Comparison of ENCODE assay signal across 9 mouse cellular contexts in the genomic region with DNA sequence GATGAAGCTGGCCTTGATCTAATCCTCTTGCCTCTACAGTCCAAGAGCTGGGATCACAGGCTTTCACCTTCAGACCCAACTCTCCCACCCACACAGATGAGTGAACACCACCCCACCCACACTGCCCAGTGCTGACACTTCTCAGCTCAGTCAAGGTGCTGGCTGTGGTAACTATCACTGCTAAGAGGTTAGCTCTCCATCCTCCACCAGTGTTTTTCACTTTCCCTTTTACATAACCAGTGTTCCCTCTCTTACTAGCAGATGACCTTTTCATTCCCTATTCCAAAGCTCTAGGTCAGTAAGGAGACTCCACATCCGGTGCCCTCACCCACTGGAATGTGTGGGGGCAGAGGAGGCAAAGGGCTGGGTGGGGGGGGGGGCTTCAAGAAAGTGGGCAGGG. TPM values are rescaled to one million over a fixed set of nuclear protein-coding genes. Genes with fewer than 3 reads are reported as not detected.
DNase-seq lines count a peak whose midpoint lies in the region; ATAC-seq lines count a peak whose summit lies in the region.
"Had no signal": no experiment of that assay in that cellular context is flagged by ENCODE, and none has a peak within 500 bp of the region (broad histone marks: within the 10 kb centered on the region; RNA-seq: fewer than 3 reads in every experiment).

No protein-coding gene starts in this region.

- peaks cover 49% of the 10 kb centered on the region for H3K4me1 ChIP-seq in heart, embryonic 13.5 days
- peaks cover 47% of the 10 kb centered on the region for H3K4me1 ChIP-seq in lung, embryonic 15.5 days
- H3K4me1 ChIP-seq in hindbrain, embryonic 15.5 days (replicated peaks), result peaks cover 62% of the 10 kb centered on the region
- H3K4me1 ChIP-seq in stomach, embryonic 16.5 days (ENCODE audit: control insufficient read depth, insufficient read depth, low read length), result peaks cover 52% of the 10 kb centered on the region

- no peaks in the 10 kb centered on the region for H3K27me3 ChIP-seq in heart, embryonic 13.5 days (replicated peaks)
- no peaks in the 10 kb centered on the region for H3K27me3 ChIP-seq in lung, embryonic 15.5 days
- no peaks in the 10 kb centered on the region for H3K27me3 ChIP-seq in hindbrain, embryonic 15.5 days
- no peaks in the 10 kb centered on the region for H3K27me3 ChIP-seq in stomach, embryonic 16.5 days (ENCODE audit: control insufficient read depth, insufficient read depth, low read length)
- H3K27me3 ChIP-seq: CH12.LX had no signal

- H3K9ac ChIP-seq in heart, embryonic 13.5 days, result peak overlapping the region; percentile 3; the same call in 1 of the 2 replicates
- H3K9ac ChIP-seq in lung, embryonic 15.5 days, result no peak overlapping the region
- no peak overlapping the region for H3K9ac ChIP-seq in hindbrain, embryonic 15.5 days
- 0 out of 2 replicates have a peak overlapping the region, but pooled peaks have one; percentile 31 for H3K9ac ChIP-seq in stomach, embryonic 16.5 days (ENCODE audit: low read length)

- H3K36me3 ChIP-seq in heart, embryonic 13.5 days, result peaks cover 31% of the 10 kb centered on the region
- peaks cover 24% of the 10 kb centered on the region for H3K36me3 ChIP-seq in lung, embryonic 15.5 days
- H3K36me3 ChIP-seq in hindbrain, embryonic 15.5 days, result no peaks in the 10 kb centered on the region; the same call in 1 of the 2 replicates
- no peaks in the 10 kb centered on the region for H3K36me3 ChIP-seq in stomach, embryonic 16.5 days (ENCODE audit: control insufficient read depth, insufficient read depth, low read length)

- DNase-seq in heart, postnatal 4 days, result no peak
- DNase-seq in lung, postnatal 14 days, result no peak
- DNase-seq in spleen, adult 18-20 months, result no peak
- no peak for DNase-seq in neural tube, embryonic 10.5 days (ENCODE audit: extremely low spot score, low spot score)

- no peak for ATAC-seq in heart, embryonic 13.5 days (ENCODE audit: extremely low read depth, insufficient number of reproducible peaks, low FRiP score, low TSS enrichment)
- no peak for ATAC-seq in lung, embryonic 15.5 days (ENCODE audit: borderline replicate concordance, extremely low read depth, low FRiP score, low TSS enrichment)
- ATAC-seq in hindbrain, embryonic 15.5 days (ENCODE audit: low FRiP score, low read depth), result no peak
- no peak for ATAC-seq in stomach, embryonic 16.5 days (ENCODE audit: insufficient read depth, low FRiP score)

- H3K9me3 ChIP-seq in heart, embryonic 13.5 days, result no peaks in the 10 kb centered on the region
- no peaks in the 10 kb centered on the region for H3K9me3 ChIP-seq in lung, embryonic 15.5 days
- H3K9me3 ChIP-seq in hindbrain, embryonic 15.5 days, result no peaks in the 10 kb centered on the region
- H3K9me3 ChIP-seq in stomach, embryonic 16.5 days (replicated peaks; ENCODE audit: control insufficient read depth, low read length), result no peaks in the 10 kb centered on the region

- H3K4me3 ChIP-seq in heart, embryonic 13.5 days, result no peak overlapping the region
- H3K4me3 ChIP-seq in lung, embryonic 15.5 days, result no peak overlapping the region
- no peak overlapping the region for H3K4me3 ChIP-seq in hindbrain, embryonic 15.5 days
- no peak overlapping the region for H3K4me3 ChIP-seq in stomach, embryonic 16.5 days (replicated peaks; ENCODE audit: low read length)

- H3K4me2 ChIP-seq in heart, embryonic 13.5 days, result peak overlapping the region; percentile 70; the same call in 1 of the 2 replicates
- no peak overlapping the region for H3K4me2 ChIP-seq in lung, embryonic 15.5 days
- H3K4me2 ChIP-seq in hindbrain, embryonic 15.5 days, result 0 out of 2 replicates have a peak overlapping the region, but pooled peaks have one; percentile 91
- no peak overlapping the region; the same call in 1 of the 2 replicates for H3K4me2 ChIP-seq in stomach, embryonic 16.5 days (ENCODE audit: low read depth, low read length)

- 64% methylated on average over 1 of the region's 1 CpGs for WGBS in heart, embryonic 13.5 days
- 43% methylated on average over 1 of the region's 1 CpGs for WGBS in lung, embryonic 15.5 days
- 33% methylated on average over 1 of the region's 1 CpGs for WGBS in hindbrain, embryonic 15.5 days
- WGBS in stomach, embryonic 16.5 days, result 57% methylated on average over 1 of the region's 1 CpGs

- H3K27ac ChIP-seq in heart, embryonic 13.5 days (replicated peaks), result peak overlapping the region; percentile 44
- peak overlapping the region; percentile 57; the same call in 1 of the 2 replicates for H3K27ac ChIP-seq in lung, embryonic 15.5 days
- 0 out of 2 replicates have a peak overlapping the region, but pooled peaks have one; percentile 32 for H3K27ac ChIP-seq in hindbrain, embryonic 15.5 days (replicated peaks)
- peak overlapping the region; percentile 97 for H3K27ac ChIP-seq in stomach, embryonic 16.5 days (ENCODE audit: low read length)

RNA-seq across cellular contexts. Expression of a gene that starts 1.4 kb away (rescaled TPM):
- 8.9 and 10.3 TPM in 2 replicates for polyA plus RNA-seq in heart, embryonic 13.5 days (2015; fragmentation: Nextera tagmentation; extraction: Ambion mirVana)
- 1 to 10 TPM; 5.3 to 5.6 TPM for total RNA-seq in heart, postnatal 4 days (2021)
- polyA plus RNA-seq in lung, embryonic 15.5 days (2015; fragmentation: Nextera tagmentation; extraction: Ambion mirVana), result 12.5 and 17.3 TPM in 2 replicates
- 20.9 and 22.1 TPM in 2 replicates for polyA plus RNA-seq in hindbrain, embryonic 15.5 days (2015; fragmentation: Nextera tagmentation; extraction: Ambion mirVana)
- polyA plus RNA-seq in stomach, embryonic 16.5 days (2015; fragmentation: Nextera tagmentation; extraction: Ambion mirVana), result 16.6 and 18.7 TPM in 2 replicates

RNA-seq across cellular contexts. Expression of a gene that starts 2.6 kb away (rescaled TPM):
- 199 and 223 TPM in 2 replicates for polyA plus RNA-seq in heart, embryonic 13.5 days (2015; fragmentation: Nextera tagmentation; extraction: Ambion mirVana)
- 100 to 1,000 TPM; 152 to 180 TPM for total RNA-seq in heart, postnatal 4 days (2021)
- 186 and 195 TPM in 2 replicates for polyA plus RNA-seq in lung, embryonic 15.5 days (2015; fragmentation: Nextera tagmentation; extraction: Ambion mirVana)
- polyA plus RNA-seq in hindbrain, embryonic 15.5 days (2015; fragmentation: Nextera tagmentation; extraction: Ambion mirVana), result 266 and 268 TPM in 2 replicates
- polyA plus RNA-seq in stomach, embryonic 16.5 days (2015; fragmentation: Nextera tagmentation; extraction: Ambion mirVana), result 194 and 206 TPM in 2 replicates

RNA-seq across cellular contexts. Expression of a gene that starts 12.4 kb away (rescaled TPM):
- 2.4 and 2.9 TPM in 2 replicates for polyA plus RNA-seq in heart, embryonic 13.5 days (2015; fragmentation: Nextera tagmentation; extraction: Ambion mirVana)
- total RNA-seq in heart, postnatal 4 days (2021), result 10 to 100 TPM; 69.6 to 78.5 TPM
- polyA plus RNA-seq in lung, embryonic 15.5 days (2015; fragmentation: Nextera tagmentation; extraction: Ambion mirVana), result 5.0 TPM in 2 replicates
- polyA plus RNA-seq in hindbrain, embryonic 15.5 days (2015; fragmentation: Nextera tagmentation; extraction: Ambion mirVana), result 8.9 TPM in 2 replicates
- 7.9 and 12.4 TPM in 2 replicates for polyA plus RNA-seq in stomach, embryonic 16.5 days (2015; fragmentation: Nextera tagmentation; extraction: Ambion mirVana)

RNA-seq across cellular contexts. Expression of a gene that starts 20.5 kb away (rescaled TPM):
- 370 and 426 TPM in 2 replicates for polyA plus RNA-seq in heart, embryonic 13.5 days (2015; fragmentation: Nextera tagmentation; extraction: Ambion mirVana)
- total RNA-seq in heart, postnatal 4 days (2021), result 100 to 1,000 TPM; 216 to 226 TPM
- polyA plus RNA-seq in lung, embryonic 15.5 days (2015; fragmentation: Nextera tagmentation; extraction: Ambion mirVana), result 552 and 585 TPM in 2 replicates
- polyA plus RNA-seq in hindbrain, embryonic 15.5 days (2015; fragmentation: Nextera tagmentation; extraction: Ambion mirVana), result 262 and 274 TPM in 2 replicates
- polyA plus RNA-seq in stomach, embryonic 16.5 days (2015; fragmentation: Nextera tagmentation; extraction: Ambion mirVana), result 756 and 798 TPM in 2 replicates
- total RNA-seq: CH12.LX had no signal

RNA-seq across cellular contexts. Expression of a gene that starts 29.7 kb away (rescaled TPM):
- polyA plus RNA-seq in heart, embryonic 13.5 days (2015; fragmentation: Nextera tagmentation; extraction: Ambion mirVana), result 2.8 and 3.6 TPM in 2 replicates
- 1 to 10 TPM; 3.8 to 4.1 TPM for total RNA-seq in heart, postnatal 4 days (2021)
- 3.7 and 4.8 TPM in 2 replicates for polyA plus RNA-seq in lung, embryonic 15.5 days (2015; fragmentation: Nextera tagmentation; extraction: Ambion mirVana)
- polyA plus RNA-seq in hindbrain, embryonic 15.5 days (2015; fragmentation: Nextera tagmentation; extraction: Ambion mirVana), result 8.6 and 8.9 TPM in 2 replicates
- polyA plus RNA-seq in stomach, embryonic 16.5 days (2015; fragmentation: Nextera tagmentation; extraction: Ambion mirVana), result 2.8 and 2.9 TPM in 2 replicates

Comparison
In these comparisons a context has a peak if more than half of its experiments do, and no peak if none do; other contexts are left out.
1. H3K27ac ChIP-seq: peak in every context shown above with its lines; median percentile 97 in stomach, embryonic 16.5 days; 57 in lung, embryonic 15.5 days; 44 in heart, embryonic 13.5 days; 32 in hindbrain, embryonic 15.5 days.
2. H3K4me2 ChIP-seq: peak in heart, embryonic 13.5 days (single experiment) and hindbrain, embryonic 15.5 days (single experiment); none in lung, embryonic 15.5 days (single experiment) and stomach, embryonic 16.5 days (single experiment).
3. H3K9ac ChIP-seq: peak in heart, embryonic 13.5 days (single experiment) and stomach, embryonic 16.5 days (single experiment); none in lung, embryonic 15.5 days (single experiment) and hindbrain, embryonic 15.5 days (single experiment).